Mouse (Mus musculus) layer of hippocampus, adult 11-12 months (tissue): ENCODE measurements around the gene Abcc4.
A peak's percentile ranks its signal among the peaks of the same experiment; 100 is the strongest.

Experiments used
- DNase-seq: peaks from one replicate; pipeline ENCODE4 v3.0.0; 2022; ENCODE audit warnings: low spot score

Gene Abcc4

DNA sequence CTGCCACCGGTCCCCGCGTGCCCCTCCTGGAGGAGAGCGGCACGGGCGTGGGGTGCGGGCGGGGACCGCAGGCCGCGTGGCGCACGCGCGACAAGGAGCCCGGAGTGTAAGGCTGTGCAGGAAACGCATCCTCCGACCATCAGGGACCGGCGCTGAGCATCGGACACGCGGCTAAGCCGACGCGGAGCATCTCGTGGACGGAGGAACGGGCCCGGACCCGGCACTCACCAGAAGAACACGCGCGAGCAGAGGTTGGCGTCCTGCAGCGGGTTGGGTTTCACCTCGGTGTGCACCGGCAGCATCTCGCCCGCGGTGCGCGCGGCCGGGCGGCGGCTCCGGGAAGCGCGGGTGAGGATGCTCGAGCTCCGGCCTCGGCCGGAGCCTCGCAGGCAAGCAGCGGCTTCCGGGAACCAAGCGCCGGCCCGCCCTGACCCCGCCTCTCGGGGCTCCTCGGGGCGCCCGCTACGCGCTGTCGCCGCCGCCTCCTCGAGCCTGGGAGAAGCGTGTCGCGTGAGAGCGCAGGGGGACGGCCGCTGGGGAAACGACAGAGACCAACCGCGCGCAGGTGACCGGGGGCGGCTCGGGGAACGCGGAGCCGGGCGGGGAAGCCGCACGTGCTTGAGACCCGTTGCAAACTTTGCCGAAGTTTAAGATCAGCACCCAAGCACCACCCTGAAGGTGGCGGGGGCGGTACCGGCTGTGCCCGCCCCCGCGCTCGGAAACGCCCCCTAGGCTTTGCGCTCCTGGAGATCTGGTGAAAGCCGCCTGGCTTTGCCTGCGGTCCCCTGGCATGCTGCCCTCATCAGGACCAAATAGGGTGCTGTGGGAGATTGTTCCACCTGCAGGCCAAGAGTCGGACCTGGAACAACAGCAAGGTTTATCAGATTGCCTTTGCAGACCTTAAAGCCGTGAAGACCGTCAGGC lies at the start of gene Abcc4:
TSS of gene Abcc4 (minus strand) at position 412 of the 924 bp plus-strand sequence.
- DNase-seq, result peak; percentile 57

GRCm38 (mm10) chr14:118751193-118751753 lies 45.3 kb upstream of the Abcc4 start:
- no peak for DNase-seq

DNA sequence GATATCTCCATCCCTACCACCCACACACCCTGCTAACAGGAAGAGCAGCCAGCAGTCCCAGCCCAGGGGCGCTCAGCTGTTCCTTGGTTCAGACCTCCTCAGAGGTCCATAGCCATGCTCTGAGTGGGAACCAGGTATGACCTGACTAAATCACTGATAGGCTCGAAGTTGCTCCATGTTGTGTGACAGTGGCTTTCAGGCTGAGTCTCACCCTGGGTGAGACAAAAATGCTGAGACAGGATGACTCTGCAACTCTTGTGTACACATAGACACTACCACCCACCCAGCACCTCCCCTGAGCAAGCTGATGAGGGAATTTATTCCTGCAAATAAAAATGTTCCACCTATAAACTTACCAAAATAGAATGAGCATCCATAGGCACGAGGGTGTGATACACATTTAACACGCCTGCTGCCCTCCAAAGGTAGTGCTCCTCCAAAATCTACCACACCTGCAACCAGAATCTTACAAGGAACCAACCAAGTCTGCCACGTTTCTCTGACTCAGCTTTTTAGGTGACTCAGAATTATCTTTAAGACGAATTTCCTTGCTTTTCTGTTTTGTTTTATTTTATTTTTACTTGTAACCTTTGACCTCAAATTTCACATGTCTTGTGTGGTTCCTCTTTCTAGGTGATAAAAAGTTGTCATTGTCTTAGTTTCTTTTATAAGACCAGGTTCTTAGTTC lies 44.6 kb upstream of the Abcc4 start:
- DNase-seq, result no peak

- no peak for DNase-seq
Measured at GRCm38 (mm10) chr14:118749715-118750114, 43.7 kb upstream of the Abcc4 start.

DNA sequence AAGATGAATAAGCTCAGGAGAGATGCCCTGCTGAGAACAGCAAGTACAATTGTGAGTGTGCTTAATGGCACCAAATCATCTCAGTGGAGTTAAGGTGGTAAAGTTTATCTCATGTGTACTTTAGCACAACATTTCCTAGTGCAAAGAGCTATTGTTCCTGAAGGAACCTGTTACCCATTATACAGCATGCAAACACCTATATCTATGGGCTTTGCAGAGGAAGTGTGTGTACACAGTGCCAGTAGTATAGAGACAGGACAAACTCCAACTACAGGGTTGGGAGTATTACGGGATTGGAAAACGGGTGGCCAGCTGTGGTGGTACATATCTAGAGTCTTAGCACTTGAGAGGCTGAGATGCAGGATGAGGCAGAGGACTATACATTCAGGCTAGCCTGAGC lies 43.0 kb upstream of the Abcc4 start:
- DNase-seq, result no peak

DNA sequence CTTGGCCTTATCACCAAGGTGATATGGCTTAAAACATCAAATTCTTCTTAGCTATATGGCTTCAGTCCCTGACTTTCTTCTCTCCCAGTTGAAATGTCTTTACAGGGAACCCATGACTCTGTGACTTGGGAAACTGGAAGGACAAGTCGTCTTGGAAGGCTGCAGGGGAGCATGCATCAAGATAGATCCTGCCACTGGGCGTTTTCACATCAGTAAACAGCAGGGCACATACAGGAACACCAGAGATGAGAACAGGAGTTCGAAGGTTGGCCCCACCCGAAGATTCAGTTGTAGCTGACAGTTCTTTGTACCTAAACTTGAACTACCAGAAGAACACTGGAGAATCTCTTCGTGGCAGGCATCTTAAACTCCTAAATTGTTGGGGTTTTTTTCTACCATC lies 36.8 kb upstream of the Abcc4 start:
- DNase-seq, result no peak

DNA sequence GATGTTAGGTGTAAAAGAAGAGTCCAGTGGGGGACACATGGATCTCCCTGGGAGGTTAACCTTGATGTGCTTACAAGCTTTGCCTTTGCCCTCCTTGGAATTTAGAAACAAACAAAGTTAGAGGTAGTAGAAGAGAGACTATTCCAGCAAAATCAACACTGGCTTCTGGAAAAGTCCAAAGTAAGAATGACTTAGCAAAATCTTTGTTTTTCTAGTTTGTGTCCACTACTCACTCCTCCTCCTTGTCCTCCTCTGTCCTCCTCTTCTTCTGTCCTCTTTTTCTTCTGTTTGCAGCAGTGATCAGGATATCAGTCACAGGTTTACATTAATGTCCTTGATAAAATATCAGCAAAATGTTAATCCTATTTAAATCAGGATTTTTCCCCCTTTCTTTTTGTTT lies 35.8 kb upstream of the Abcc4 start:
- DNase-seq, result no peak

- DNase-seq, result no peak
Measured at GRCm38 (mm10) chr14:118737251-118737888, 31.4 kb upstream of the Abcc4 start.

- DNase-seq, result no peak
Measured at GRCm38 (mm10) chr14:118735114-118735513, 29.1 kb upstream of the Abcc4 start.

DNA sequence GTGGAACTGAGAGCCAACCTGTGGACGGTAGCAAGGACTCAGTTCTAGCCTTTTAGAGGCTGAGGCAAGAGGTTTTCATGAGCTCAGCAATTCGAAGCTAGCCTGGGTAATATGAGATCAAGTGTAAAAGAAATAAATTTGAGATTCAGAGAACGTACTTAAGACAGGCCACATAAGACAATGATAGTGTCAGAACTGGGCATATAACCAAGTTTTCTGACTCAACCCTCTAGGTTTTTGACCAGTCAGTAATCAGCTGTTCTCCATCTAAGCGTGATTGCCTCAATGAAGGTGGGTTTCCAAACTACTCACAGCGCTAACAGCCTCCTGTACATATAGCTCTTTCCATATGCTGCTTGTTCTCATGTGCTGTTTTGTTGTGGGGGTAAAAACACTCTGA lies 27.1 kb upstream of the Abcc4 start:
- DNase-seq, result no peak

DNA sequence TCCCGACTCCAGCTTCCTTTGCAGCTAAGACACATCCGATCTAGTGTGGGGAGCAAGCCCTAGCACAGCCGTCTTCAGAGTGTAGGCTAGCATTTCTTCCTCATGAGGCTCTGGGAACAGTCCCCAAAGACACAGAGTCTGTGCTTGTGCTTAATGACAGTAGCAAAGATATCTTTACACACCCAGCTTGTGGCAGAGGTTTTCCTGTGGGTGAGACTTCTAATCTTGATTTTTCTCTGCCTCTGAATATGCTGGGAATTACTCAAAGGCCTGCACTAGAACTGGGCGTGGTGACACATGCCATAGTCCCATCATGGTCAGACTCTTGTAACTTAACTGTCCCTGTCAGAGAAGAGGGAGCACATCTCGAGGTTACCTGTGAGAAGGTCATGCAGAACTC lies 24.6 kb upstream of the Abcc4 start:
- DNase-seq, result no peak

- no peak for DNase-seq
Measured at GRCm38 (mm10) chr14:118725467-118725866, 19.4 kb upstream of the Abcc4 start.

- no peak for DNase-seq
Measured at GRCm38 (mm10) chr14:118723920-118724693, 18.1 kb upstream of the Abcc4 start.

- DNase-seq, result no peak
Measured at GRCm38 (mm10) chr14:118719566-118720174, 13.7 kb upstream of the Abcc4 start.

DNA sequence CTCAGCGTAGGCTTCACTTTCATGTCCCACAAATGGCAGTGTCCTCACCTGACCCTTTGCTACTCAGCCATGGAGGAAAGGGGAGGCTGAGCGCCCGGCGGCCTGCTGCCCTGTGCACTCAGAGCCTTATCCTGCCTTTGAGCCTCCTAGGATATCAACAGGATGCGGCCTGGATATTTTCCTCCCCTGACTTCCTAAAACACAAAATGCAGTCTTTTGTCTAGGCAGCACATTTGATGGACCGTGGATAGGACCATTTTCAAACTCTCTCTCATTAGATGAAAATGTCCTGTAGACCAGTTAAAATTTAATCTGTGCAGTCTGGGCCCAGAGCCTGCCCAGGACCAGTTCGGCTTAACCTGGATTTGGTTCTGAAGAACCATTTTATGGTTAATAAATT lies 12.6 kb upstream of the Abcc4 start:
- DNase-seq, result no peak

DNA sequence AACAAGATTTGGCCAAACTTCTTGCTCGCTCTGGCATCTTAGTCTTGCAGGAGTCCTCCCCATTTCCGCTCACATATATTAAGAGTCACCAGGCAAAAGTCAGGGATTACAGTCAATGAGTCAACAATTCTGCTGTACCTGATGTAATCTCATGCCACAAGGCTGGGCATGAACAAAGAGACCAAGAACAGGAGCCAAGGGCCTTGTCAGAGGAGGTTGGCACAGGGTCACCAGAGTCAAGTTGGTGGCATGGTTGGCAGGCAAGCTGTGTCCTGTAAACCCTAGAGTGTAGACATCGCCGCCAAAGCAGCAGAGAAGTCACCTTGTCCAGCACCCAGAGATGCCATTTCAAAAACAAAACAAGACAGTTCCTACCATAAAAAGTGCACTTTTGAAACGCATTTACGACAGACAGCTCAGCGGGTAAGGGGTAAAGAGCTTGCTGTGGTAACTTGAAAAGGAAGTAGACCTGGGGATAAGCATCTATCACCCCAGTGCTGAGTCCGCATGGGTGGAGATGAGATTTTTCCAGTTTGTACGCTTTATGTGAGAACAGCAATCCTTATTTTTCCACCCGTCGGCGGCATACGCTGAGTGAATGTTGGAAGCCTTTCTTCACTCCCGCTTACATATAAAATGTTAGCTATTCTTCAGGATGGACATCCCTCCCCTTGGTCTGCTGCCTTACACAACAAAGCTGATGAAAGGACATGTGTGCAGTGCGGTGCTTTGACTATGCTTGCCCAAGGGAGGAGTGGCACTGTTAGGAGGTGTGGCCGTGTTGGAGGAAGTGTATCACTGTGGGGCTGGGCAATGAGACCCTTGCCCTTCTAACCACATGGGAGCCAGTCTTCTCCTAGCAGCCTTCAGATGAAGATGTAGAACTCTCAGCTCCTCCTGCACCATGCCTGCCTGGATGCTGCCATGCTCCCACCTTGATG lies 10.6 kb upstream of the Abcc4 start:
- no peak for DNase-seq

GRCm38 (mm10) chr14:118714720-118715119 lies 8.7 kb upstream of the Abcc4 start:
- DNase-seq, result no peak

GRCm38 (mm10) chr14:118714320-118714719 lies 8.3 kb upstream of the Abcc4 start:
- no peak for DNase-seq

DNA sequence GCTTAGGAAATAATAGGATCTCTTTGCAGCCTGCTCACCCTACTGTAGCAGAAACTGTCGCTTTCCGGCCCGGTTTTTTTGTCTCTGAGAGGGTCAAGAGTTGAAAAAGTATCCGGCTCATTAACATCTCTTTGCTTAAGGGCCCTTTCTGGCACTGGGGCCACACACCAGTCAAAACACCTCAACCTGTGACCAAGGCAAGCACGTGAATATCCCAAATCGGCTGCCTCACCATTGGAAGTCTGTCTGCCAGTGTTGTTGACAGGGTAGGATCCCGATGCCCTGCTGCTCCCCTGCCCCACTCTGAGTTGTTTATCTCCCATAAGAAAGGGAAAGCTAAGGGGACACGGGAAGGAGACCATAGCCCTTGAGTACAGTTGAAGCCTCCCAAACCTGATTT lies 7.8 kb upstream of the Abcc4 start:
- DNase-seq, result no peak

DNA sequence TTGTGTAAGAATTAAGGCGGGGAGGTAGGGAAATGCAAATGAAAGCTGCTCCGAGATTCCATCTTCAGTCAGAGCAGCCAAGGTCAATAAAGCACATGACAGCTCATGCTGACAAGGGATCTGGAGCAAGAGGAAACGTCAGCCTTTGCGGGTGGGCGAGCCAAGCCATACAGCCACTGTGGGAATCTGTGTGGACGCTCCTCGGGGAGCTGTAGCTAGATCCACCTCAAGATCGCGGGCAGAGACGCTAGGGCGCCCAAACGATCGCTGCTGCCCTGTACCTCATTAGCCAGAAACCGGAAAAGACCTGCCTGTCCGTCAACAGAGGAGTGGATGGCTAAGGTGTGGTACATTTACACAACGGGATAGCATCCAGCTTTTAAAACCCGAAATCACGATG lies 7.4 kb upstream of the Abcc4 start:
- DNase-seq, result no peak
